Mouse (Mus musculus): ENCODE results near the gene Sfxn3. TPM values are rescaled to one million over a fixed set of nuclear protein-coding genes. Genes with fewer than 3 reads are reported as not detected.

Sfxn3 gene
- polyA plus RNA-seq, 1 experiment = not detected

- TF ChIP-seq CTCF (IDR thresholded peaks at IDR 0.05; ENCODE audit: insufficient read depth, low read depth, low read length) (no peak), POLR2A (IDR thresholded peaks at IDR 0.05; ENCODE audit: insufficient read depth, low read depth, low read length) (no peak)
- H3K4me1 ChIP-seq (ENCODE audit: control insufficient read depth, insufficient read depth, low read length) = peaks cover 36% of the 10 kb centered on the region
- H3K4me3 ChIP-seq (ENCODE audit: insufficient read depth, low read depth, low read length) = peak overlapping the region; percentile 57
- 4% methylated on average over 18 of the region's 18 CpGs for WGBS
- peak overlapping the region; percentile 90 for H3K27ac ChIP-seq (ENCODE audit: insufficient read depth, low read depth, low read length)
These were observed 30.7 kb upstream of the Sfxn3 start for GRCm38 (mm10) chr19:45016341-45017215.

- H3K4me1 ChIP-seq (ENCODE audit: control insufficient read depth, insufficient read depth, low read length) = peaks cover 38% of the 10 kb centered on the region
These were observed 30.0 kb upstream of the Sfxn3 start for GRCm38 (mm10) chr19:45017216-45017771.

DNA sequence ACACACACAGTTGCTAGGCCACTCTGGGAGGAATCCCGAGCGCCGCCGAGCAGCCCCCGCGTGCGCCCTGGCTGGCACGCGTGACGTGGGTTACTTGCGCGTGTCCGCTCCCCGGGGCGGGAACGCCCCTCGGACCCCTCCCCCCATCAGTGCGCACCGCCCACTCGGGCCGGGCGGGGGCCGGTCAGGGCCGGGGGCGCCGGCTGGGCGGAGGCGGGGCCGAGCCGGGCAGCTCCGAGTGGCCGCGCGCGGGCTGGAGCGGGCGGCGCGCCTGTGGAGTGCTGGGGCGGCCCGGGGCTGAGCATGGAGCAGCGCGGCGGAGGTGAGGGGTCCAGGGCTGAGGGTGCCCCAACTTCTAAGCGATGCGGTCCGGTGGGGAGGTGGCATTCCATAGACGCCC is 29.4 kb upstream of the Sfxn3 start:
- Histone ChIP-seq H3K27ac (ENCODE audit: insufficient read depth, low read depth, low read length) (peak overlapping the region; percentile 77), H3K4me1 (ENCODE audit: control insufficient read depth, insufficient read depth, low read length) (peaks cover 40% of the 10 kb centered on the region), H3K4me3 (ENCODE audit: insufficient read depth, low read depth, low read length) (peak overlapping the region; percentile 57)
- WGBS = 1% methylated on average over 48 of the region's 48 CpGs
- TF ChIP-seq CTCF (IDR thresholded peaks at IDR 0.05; ENCODE audit: insufficient read depth, low read depth, low read length) = no peak
- no peak for TF ChIP-seq POLR2A (IDR thresholded peaks at IDR 0.05; ENCODE audit: insufficient read depth, low read depth, low read length)

More at GRCm38 (mm10) chr19:45017216-45017771, 30.0 kb upstream of the Sfxn3 start:
- Histone ChIP-seq H3K27ac (ENCODE audit: insufficient read depth, low read depth, low read length) (peak overlapping the region; percentile 81), H3K4me3 (ENCODE audit: insufficient read depth, low read depth, low read length) (peak overlapping the region; percentile 57)
- no peak for TF ChIP-seq POLR2A (IDR thresholded peaks at IDR 0.05; ENCODE audit: insufficient read depth, low read depth, low read length)
- 0 out of 2 replicates have a peak, but pooled peaks have one; percentile 11 for TF ChIP-seq CTCF (IDR thresholded peaks at IDR 0.05; ENCODE audit: insufficient read depth, low read depth, low read length)
- under 1% methylated on average over 27 of the region's 27 CpGs for WGBS

DNA sequence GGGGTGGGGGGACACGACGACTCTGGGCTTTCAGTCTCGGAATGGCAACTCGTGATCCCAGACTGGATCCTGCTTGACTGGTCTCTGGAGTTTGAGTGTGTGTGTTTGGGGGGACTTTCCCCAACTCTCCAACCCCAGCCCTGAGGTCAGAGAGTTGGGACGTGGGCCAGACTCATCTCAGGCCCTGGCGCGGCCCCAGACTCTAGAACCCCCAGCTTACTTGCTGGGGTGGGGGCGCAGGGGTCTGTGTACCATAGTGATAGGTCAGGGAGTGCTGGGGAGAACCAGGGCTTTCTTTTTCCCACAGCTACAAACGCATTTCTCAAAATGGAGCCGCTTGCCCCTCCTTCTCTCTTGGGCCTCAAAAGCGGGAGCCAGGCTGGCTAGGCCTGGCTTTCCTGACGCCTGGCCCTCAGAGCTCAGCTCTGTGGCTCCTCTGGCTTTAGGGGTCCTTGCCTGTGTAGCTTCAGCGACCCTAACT is 28.9 kb upstream of the Sfxn3 start:
- Histone ChIP-seq H3K4me3 (ENCODE audit: insufficient read depth, low read depth, low read length) (peak overlapping the region; percentile 57), H3K27ac (ENCODE audit: insufficient read depth, low read depth, low read length) (peak overlapping the region; percentile 81), H3K4me1 (ENCODE audit: control insufficient read depth, insufficient read depth, low read length) (peaks cover 40% of the 10 kb centered on the region)
- TF ChIP-seq CTCF (IDR thresholded peaks at IDR 0.05; ENCODE audit: insufficient read depth, low read depth, low read length) = no peak
- 4% methylated on average over 13 of the region's 13 CpGs for WGBS

GRCm38 (mm10) chr19:45020348-45020747 is 27.0 kb upstream of the Sfxn3 start:
- Histone ChIP-seq H3K4me3 (ENCODE audit: insufficient read depth, low read depth, low read length) (no peak overlapping the region), H3K27ac (ENCODE audit: insufficient read depth, low read depth, low read length) (no peak overlapping the region), H3K4me1 (ENCODE audit: control insufficient read depth, insufficient read depth, low read length) (peaks cover 33% of the 10 kb centered on the region)
- WGBS = 56% methylated on average over 6 of the region's 6 CpGs
- no peak for TF ChIP-seq POLR2A (IDR thresholded peaks at IDR 0.05; ENCODE audit: insufficient read depth, low read depth, low read length)
- no peak for TF ChIP-seq CTCF (IDR thresholded peaks at IDR 0.05; ENCODE audit: insufficient read depth, low read depth, low read length)

DNA sequence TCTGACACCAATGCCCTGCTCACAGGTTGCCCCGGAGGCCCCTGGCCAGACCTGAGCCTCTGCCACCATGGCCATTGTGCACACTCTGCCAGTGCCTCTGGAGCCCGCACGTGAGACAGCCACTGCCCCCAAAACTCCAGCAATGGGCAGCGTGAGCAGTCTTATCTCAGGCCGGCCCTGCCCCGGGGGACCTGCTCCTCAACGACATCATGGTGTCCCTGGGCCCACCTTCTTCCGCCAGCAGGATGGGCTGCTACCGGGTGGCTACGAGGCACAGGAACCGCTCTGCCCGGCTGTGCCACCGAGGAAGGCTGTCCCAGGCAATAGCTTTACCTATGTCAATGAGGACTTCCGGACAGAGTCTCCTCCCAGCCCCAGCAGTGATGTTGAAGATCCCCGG is 25.9 kb upstream of the Sfxn3 start:
- WGBS = 86% methylated on average over 15 of the region's 15 CpGs
- Histone ChIP-seq H3K4me1 (ENCODE audit: control insufficient read depth, insufficient read depth, low read length) (peaks cover 23% of the 10 kb centered on the region), H3K4me3 (ENCODE audit: insufficient read depth, low read depth, low read length) (no peak overlapping the region), H3K27ac (ENCODE audit: insufficient read depth, low read depth, low read length) (no peak overlapping the region)
- TF ChIP-seq CTCF (IDR thresholded peaks at IDR 0.05; ENCODE audit: insufficient read depth, low read depth, low read length) (no peak), POLR2A (IDR thresholded peaks at IDR 0.05; ENCODE audit: insufficient read depth, low read depth, low read length) (no peak)

- H3K27ac ChIP-seq (ENCODE audit: insufficient read depth, low read depth, low read length) = no peak overlapping the region
- TF ChIP-seq CTCF (IDR thresholded peaks at IDR 0.05; ENCODE audit: insufficient read depth, low read depth, low read length) (no peak), POLR2A (IDR thresholded peaks at IDR 0.05; ENCODE audit: insufficient read depth, low read depth, low read length) (no peak)
- 88% methylated on average over 11 of the region's 11 CpGs for WGBS
- H3K4me3 ChIP-seq (ENCODE audit: insufficient read depth, low read depth, low read length) = no peak overlapping the region
- H3K4me1 ChIP-seq (ENCODE audit: control insufficient read depth, insufficient read depth, low read length) = peaks cover 24% of the 10 kb centered on the region; the same call in 1 of the 2 replicates
These were observed 23.3 kb upstream of the Sfxn3 start for GRCm38 (mm10) chr19:45023993-45024392.

DNA sequence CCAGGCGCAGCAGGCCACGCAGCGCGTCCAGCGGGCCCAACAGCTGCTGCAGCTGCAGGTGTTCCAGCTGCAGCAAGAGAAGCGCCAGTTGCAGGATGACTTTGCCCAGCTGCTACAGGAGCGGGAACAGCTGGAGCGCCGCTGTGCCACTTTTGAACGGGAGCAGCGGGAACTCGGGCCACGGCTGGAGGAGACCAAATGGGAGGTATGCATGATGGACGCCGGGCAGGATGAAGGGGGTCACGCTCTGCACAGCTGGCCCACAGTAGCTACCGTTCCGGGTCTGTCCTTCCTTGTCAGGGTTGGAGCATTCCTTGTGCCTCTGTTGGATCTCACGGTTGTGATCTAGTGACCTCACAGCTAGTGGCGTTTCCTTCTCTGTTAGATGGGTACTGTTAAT is 22.5 kb upstream of the Sfxn3 start:
- no peak overlapping the region for H3K27ac ChIP-seq (ENCODE audit: insufficient read depth, low read depth, low read length)
- 90% methylated on average over 20 of the region's 20 CpGs for WGBS
- H3K4me3 ChIP-seq (ENCODE audit: insufficient read depth, low read depth, low read length) = no peak overlapping the region
- TF ChIP-seq CTCF (IDR thresholded peaks at IDR 0.05; ENCODE audit: insufficient read depth, low read depth, low read length) (no peak), POLR2A (IDR thresholded peaks at IDR 0.05; ENCODE audit: insufficient read depth, low read depth, low read length) (no peak)
- H3K4me1 ChIP-seq (ENCODE audit: control insufficient read depth, insufficient read depth, low read length) = peaks cover 24% of the 10 kb centered on the region; the same call in 1 of the 2 replicates

DNA sequence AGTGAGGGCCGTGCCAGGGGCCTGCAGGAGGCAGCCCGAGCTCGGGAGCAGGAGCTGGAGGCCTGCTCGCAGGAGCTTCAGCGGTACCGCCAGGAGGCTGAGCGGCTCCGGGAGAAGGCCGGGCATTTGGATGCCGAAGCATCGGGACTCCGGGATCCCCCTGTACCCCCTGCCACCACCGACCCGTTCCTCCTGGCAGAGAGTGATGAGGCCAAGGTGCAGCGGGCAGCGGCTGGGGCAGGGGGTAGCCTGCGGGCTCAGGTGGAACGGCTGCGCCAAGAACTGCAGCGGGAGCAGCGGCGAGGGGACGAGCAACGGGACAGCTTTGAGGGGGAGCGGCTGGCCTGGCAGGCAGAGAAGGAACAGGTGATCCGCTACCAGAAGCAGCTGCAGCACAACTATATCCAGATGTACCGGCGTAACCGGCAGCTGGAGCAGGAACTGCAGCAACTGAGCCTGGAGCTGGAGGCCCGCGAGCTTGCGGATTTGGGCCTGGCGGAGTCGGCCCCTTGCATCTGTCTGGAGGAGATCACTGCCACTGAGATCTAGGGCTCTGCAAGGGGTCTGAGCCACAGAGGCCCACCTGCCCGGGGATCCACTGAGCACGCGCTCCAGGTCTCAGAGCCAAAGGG is 21.2 kb upstream of the Sfxn3 start:
- no peak overlapping the region for H3K4me3 ChIP-seq (ENCODE audit: insufficient read depth, low read depth, low read length)
- 93% methylated on average over 37 of the region's 37 CpGs for WGBS

More for the DNA sequence above, 21.2 kb upstream of the Sfxn3 start:
- Histone ChIP-seq H3K4me1 (ENCODE audit: control insufficient read depth, insufficient read depth, low read length) (peaks cover 23% of the 10 kb centered on the region), H3K27ac (ENCODE audit: insufficient read depth, low read depth, low read length) (no peak overlapping the region)
- no peak for TF ChIP-seq POLR2A (IDR thresholded peaks at IDR 0.05; ENCODE audit: insufficient read depth, low read depth, low read length)
- no peak for TF ChIP-seq CTCF (IDR thresholded peaks at IDR 0.05; ENCODE audit: insufficient read depth, low read depth, low read length)
